Mouse (Mus musculus) limb, embryonic 13.5 days (tissue): Measurements from ENCODE around the gene Mymx. TPM values are rescaled to one million over a fixed set of nuclear protein-coding genes. Genes with fewer than 3 reads are reported as not detected.

Experiments
- ATAC-seq: fragments of 200-750 bp; cut with Nextera tagmentation; 2 replicates; pipeline ENCODE4 v1.8.0; 2017; ENCODE audit warnings: low read depth, moderate number of reproducible peaks, moderate TSS enrichment; ENCODE audit not compliant: low FRiP score
- H3K27ac ChIP-seq: fragments of 300-500 bp; sonication (generic); 2 replicates; pipeline ENCODE4 v1.5.1; 2015; ENCODE audit warnings: inconsistent platforms, mild to moderate bottlenecking, moderate library complexity
- H3K27me3 ChIP-seq: fragments of 300-500 bp; sonication (generic); 2 replicates; pipeline ENCODE4 v1.6.1; 2015; ENCODE audit warnings: mild to moderate bottlenecking, inconsistent platforms
- H3K36me3 ChIP-seq: fragments of 300-500 bp; sonication (generic); 2 replicates; pipeline ENCODE4 v1.6.1; 2015; ENCODE audit warnings: inconsistent platforms, mild to moderate bottlenecking, moderate library complexity
- H3K4me1 ChIP-seq: fragments of 300-500 bp; sonication (generic); 2 replicates; pipeline ENCODE4 v1.6.1; 2015; ENCODE audit warnings: inconsistent platforms
- H3K4me2 ChIP-seq: fragments of 300-500 bp; sonication (generic); replicated peaks from 2 replicates; pipeline ENCODE4 v1.6.1; 2015; ENCODE audit warnings: inconsistent platforms, mild to moderate bottlenecking, moderate library complexity
- H3K4me3 ChIP-seq: fragments of 300-500 bp; sonication (generic); 2 replicates; pipeline ENCODE4 v1.5.1; 2015; ENCODE audit warnings: moderate library complexity, mild to moderate bottlenecking, inconsistent platforms
- H3K9ac ChIP-seq: fragments of 300-500 bp; sonication (generic); 2 replicates; pipeline ENCODE4 v1.6.1; 2015; ENCODE audit warnings: mild to moderate bottlenecking, inconsistent platforms
- H3K9me3 ChIP-seq: fragments of 300-500 bp; sonication (generic); 2 replicates; pipeline ENCODE4 v1.6.1; 2016; ENCODE audit warnings: inconsistent platforms
- WGBS: fragments of 180-500 bp; shearing (Covaris S2); methylation state at CpG from one replicate; pipeline ENCODE4 v1.1.7; 2015; 5-methylcytosine and 5-hydroxymethylcytosine counted together
- polyA plus RNA-seq: library from polyadenylated mRNA; unstranded; fragments of >200 nt; fragmentation: Nextera tagmentation; extraction: Ambion mirVana; gene quantifications from 2 replicates; pipeline ENCODE4 v1.2.1, GENCODE M21; 2015

Mymx gene
- polyA plus RNA-seq: 26.5 and 26.7 TPM in 2 replicates

- H3K27me3 ChIP-seq: peaks cover 33% of the 10 kb centered on the region
- no peak within 1 kb of the TSS; the same call in 1 of the 2 replicates for H3K27ac ChIP-seq
- peaks cover 30% of the 10 kb centered on the region for H3K4me1 ChIP-seq
- no peaks in the 10 kb centered on the region for H3K9me3 ChIP-seq
- 33% methylated on average over 6 of the region's 6 CpGs for WGBS
- peak within 1 kb of the TSS; percentile 28 for H3K4me2 ChIP-seq
- peak within 1 kb of the TSS; percentile 23 for H3K4me3 ChIP-seq
- no peaks in the 10 kb centered on the region for H3K36me3 ChIP-seq
- ATAC-seq: peak; percentile 62
- peak within 1 kb of the TSS; percentile 35; the same call in 1 of the 2 replicates for H3K9ac ChIP-seq
Observed at GRCm38 (mm10) chr17:45601877-45602304, at the start of gene Mymx. Gene Mymx, minus strand, starts transcription at chr17:45602102.

GRCm38 (mm10) chr17:45644185-45644584, 42.3 kb upstream of the Mymx start:
- no peak for ATAC-seq
- Histone ChIP-seq H3K4me1 (no peaks in the 10 kb centered on the region), H3K27ac (no peak overlapping the region), H3K4me3 (no peak overlapping the region), H3K9ac (no peak overlapping the region), H3K4me2 (no peak overlapping the region), H3K36me3 (no peaks in the 10 kb centered on the region), H3K9me3 (no peaks in the 10 kb centered on the region), H3K27me3 (no peaks in the 10 kb centered on the region)
- 94% methylated on average over 4 of the region's 4 CpGs for WGBS

GRCm38 (mm10) chr17:45642701-45643100, 40.8 kb upstream of the Mymx start:
- 22% methylated on average over 12 of the region's 12 CpGs for WGBS
- no peaks in the 10 kb centered on the region for H3K27me3 ChIP-seq
- H3K4me3 ChIP-seq: no peak overlapping the region
- H3K36me3 ChIP-seq: no peaks in the 10 kb centered on the region
- no peak overlapping the region for H3K27ac ChIP-seq
- H3K4me1 ChIP-seq: no peaks in the 10 kb centered on the region
- no peak overlapping the region for H3K4me2 ChIP-seq
- H3K9ac ChIP-seq: no peak overlapping the region
- H3K9me3 ChIP-seq: no peaks in the 10 kb centered on the region
- no peak for ATAC-seq

- Histone ChIP-seq H3K4me1 (no peaks in the 10 kb centered on the region), H3K27me3 (no peaks in the 10 kb centered on the region), H3K9me3 (no peaks in the 10 kb centered on the region), H3K4me3 (no peak overlapping the region), H3K9ac (no peak overlapping the region), H3K27ac (no peak overlapping the region), H3K4me2 (no peak overlapping the region), H3K36me3 (no peaks in the 10 kb centered on the region)
- no peak for ATAC-seq
- WGBS: 87% methylated on average over 8 of the region's 8 CpGs
Observed at GRCm38 (mm10) chr17:45641981-45642380, 40.1 kb upstream of the Mymx start.

- Histone ChIP-seq H3K9me3 (no peaks in the 10 kb centered on the region), H3K36me3 (no peaks in the 10 kb centered on the region), H3K9ac (no peak overlapping the region), H3K27me3 (no peaks in the 10 kb centered on the region), H3K4me2 (no peak overlapping the region), H3K4me3 (no peak overlapping the region), H3K27ac (no peak overlapping the region), H3K4me1 (no peaks in the 10 kb centered on the region)
- no peak for ATAC-seq
- WGBS: 73% methylated on average over 16 of the region's 16 CpGs
Observed at GRCm38 (mm10) chr17:45638596-45639295, 36.8 kb upstream of the Mymx start.

- no peak overlapping the region for H3K4me2 ChIP-seq
- H3K27me3 ChIP-seq: no peaks in the 10 kb centered on the region; the same call in 1 of the 2 replicates
- 73% methylated on average over 5 of the region's 5 CpGs for whole genome bisulfite sequencing
- no peaks in the 10 kb centered on the region for H3K36me3 ChIP-seq
- H3K4me1 ChIP-seq: peaks cover 5% of the 10 kb centered on the region; the same call in 1 of the 2 replicates
- no peak overlapping the region for H3K27ac ChIP-seq
- no peak overlapping the region for H3K4me3 ChIP-seq
- ATAC-seq: no peak
- H3K9me3 ChIP-seq: no peaks in the 10 kb centered on the region
- H3K9ac ChIP-seq: no peak overlapping the region
Observed at GRCm38 (mm10) chr17:45634033-45634432, 32.1 kb upstream of the Mymx start.

- WGBS: 76% methylated on average over 6 of the region's 6 CpGs
- ATAC-seq: no peak
- Histone ChIP-seq H3K36me3 (no peaks in the 10 kb centered on the region), H3K9ac (no peak overlapping the region), H3K4me1 (peaks cover 5% of the 10 kb centered on the region; the same call in 1 of the 2 replicates), H3K27ac (no peak overlapping the region), H3K27me3 (peaks cover 5% of the 10 kb centered on the region; the same call in 1 of the 2 replicates), H3K4me2 (no peak overlapping the region), H3K4me3 (no peak overlapping the region), H3K9me3 (no peaks in the 10 kb centered on the region)
Observed at GRCm38 (mm10) chr17:45631940-45632339, 30.0 kb upstream of the Mymx start.

- WGBS: 51% methylated on average over 3 of the region's 3 CpGs
- peaks cover 5% of the 10 kb centered on the region; the same call in 1 of the 2 replicates for H3K4me1 ChIP-seq
- H3K4me2 ChIP-seq: peak overlapping the region; percentile 84
- peaks cover 5% of the 10 kb centered on the region; the same call in 1 of the 2 replicates for H3K27me3 ChIP-seq
- no peaks in the 10 kb centered on the region for H3K9me3 ChIP-seq
- no peak overlapping the region for H3K9ac ChIP-seq
- H3K27ac ChIP-seq: no peak overlapping the region
- H3K36me3 ChIP-seq: no peaks in the 10 kb centered on the region
- no peak overlapping the region for H3K4me3 ChIP-seq
- ATAC-seq: no peak
Observed at GRCm38 (mm10) chr17:45630992-45631391, 29.1 kb upstream of the Mymx start.

- 3% methylated on average over 34 of the region's 34 CpGs for WGBS
- no peaks in the 10 kb centered on the region for H3K36me3 ChIP-seq
- no peaks in the 10 kb centered on the region for H3K9me3 ChIP-seq
- H3K27me3 ChIP-seq: peaks cover 5% of the 10 kb centered on the region; the same call in 1 of the 2 replicates
- peaks cover 5% of the 10 kb centered on the region; the same call in 1 of the 2 replicates for H3K4me1 ChIP-seq
- peak; percentile 79 for ATAC-seq
- H3K9ac ChIP-seq: peak overlapping the region; percentile 67
- peak overlapping the region; percentile 47 for H3K4me3 ChIP-seq
- H3K4me2 ChIP-seq: peak overlapping the region; percentile 84
- no peak overlapping the region; the same call in 1 of the 2 replicates for H3K27ac ChIP-seq
Observed at GRCm38 (mm10) chr17:45629861-45630694, 28.2 kb upstream of the Mymx start.

GRCm38 (mm10) chr17:45628885-45629855, 27.3 kb upstream of the Mymx start:
- 76% methylated on average over 13 of the region's 13 CpGs for whole genome bisulfite sequencing
- no peaks in the 10 kb centered on the region for H3K9me3 ChIP-seq
- ATAC-seq: no peak
- peaks cover 5% of the 10 kb centered on the region; the same call in 1 of the 2 replicates for H3K27me3 ChIP-seq
- H3K9ac ChIP-seq: peak overlapping the region; percentile 67; the same call in 1 of the 2 replicates
- H3K4me3 ChIP-seq: peak overlapping the region; percentile 47
- H3K4me2 ChIP-seq: peak overlapping the region; percentile 84
- no peaks in the 10 kb centered on the region for H3K36me3 ChIP-seq
- peak overlapping the region; percentile 3; the same call in 1 of the 2 replicates for H3K27ac ChIP-seq
- peaks cover 5% of the 10 kb centered on the region; the same call in 1 of the 2 replicates for H3K4me1 ChIP-seq

- Histone ChIP-seq H3K4me1 (peaks cover 5% of the 10 kb centered on the region; the same call in 1 of the 2 replicates), H3K4me3 (no peak overlapping the region), H3K4me2 (no peak overlapping the region), H3K27ac (no peak overlapping the region), H3K9me3 (no peaks in the 10 kb centered on the region), H3K27me3 (peaks cover 5% of the 10 kb centered on the region; the same call in 1 of the 2 replicates), H3K36me3 (no peaks in the 10 kb centered on the region), H3K9ac (no peak overlapping the region)
- ATAC-seq: no peak
- WGBS: 42% methylated on average over 3 of the region's 3 CpGs
Observed at GRCm38 (mm10) chr17:45628160-45628559, 26.3 kb upstream of the Mymx start.
